Mouse (Mus musculus) intestine, postnatal 0 days (tissue): ENCODE data around the gene Gm20683. TPM values are rescaled to one million over a fixed set of nuclear protein-coding genes. Genes with fewer than 3 reads are reported as not detected.

Experiments
- ATAC-seq: fragments of 200-750 bp; cut with Nextera tagmentation; 2 replicates; pipeline ENCODE4 v1.8.0; 2017; ENCODE audit warnings: mild to moderate bottlenecking, moderate TSS enrichment, moderate library complexity
- H3K27ac ChIP-seq: fragments of 300-500 bp; sonication (generic); 2 replicates; pipeline ENCODE4 v1.5.1; 2014; ENCODE audit warnings: mild to moderate bottlenecking, low read depth, low read length, moderate library complexity
- H3K27me3 ChIP-seq: fragments of 300-500 bp; sonication (generic); replicated peaks from 2 replicates; pipeline ENCODE4 v1.6.1; 2014; ENCODE audit warnings: low read length, mixed read lengths; ENCODE audit not compliant: control insufficient read depth, insufficient read depth
- H3K36me3 ChIP-seq: fragments of 300-500 bp; sonication (generic); 2 replicates; pipeline ENCODE4 v1.6.1; 2014; ENCODE audit warnings: mild to moderate bottlenecking, moderate library complexity; ENCODE audit not compliant: control insufficient read depth, insufficient read depth
- H3K4me1 ChIP-seq: fragments of 300-500 bp; sonication (generic); replicated peaks from 2 replicates; pipeline ENCODE4 v1.6.1; 2014; ENCODE audit warnings: antibody characterized with exemption, low read length, mixed read lengths; ENCODE audit not compliant: control insufficient read depth, insufficient read depth
- H3K4me2 ChIP-seq: fragments of 300-500 bp; sonication (generic); replicated peaks from 2 replicates; pipeline ENCODE4 v1.6.1; 2014; ENCODE audit warnings: low read depth, mild to moderate bottlenecking, moderate library complexity
- H3K4me3 ChIP-seq: fragments of 300-500 bp; sonication (generic); 2 replicates; pipeline ENCODE4 v1.5.1; 2014; ENCODE audit warnings: low read depth, low read length
- H3K9ac ChIP-seq: fragments of 300-500 bp; sonication (generic); 2 replicates; pipeline ENCODE4 v1.6.1; 2014; ENCODE audit warnings: mild to moderate bottlenecking, low read depth, low read length
- H3K9me3 ChIP-seq: fragments of 300-500 bp; sonication (generic); 2 replicates; pipeline ENCODE4 v1.6.1; 2016; ENCODE audit warnings: mixed run types; ENCODE audit not compliant: control insufficient read depth
- CTCF ChIP-seq: sonication (generic); IDR thresholded peaks from 2 replicates; pipeline ENCODE4 v1.5.1; 2016; ENCODE audit warnings: low read depth, mild to moderate bottlenecking, control low read depth, antibody characterized with exemption, moderate library complexity
- WGBS: fragments of 180-500 bp; shearing (Covaris S2); extraction: QIAGEN DNeasy Blood & Tissue Kit; methylation state at CpG from one replicate; pipeline ENCODE4 v1.1.7; 2014; 5-methylcytosine and 5-hydroxymethylcytosine counted together
- polyA plus RNA-seq: library from polyadenylated mRNA; unstranded; fragments of >200 nt; fragmentation: Nextera tagmentation; extraction: Ambion mirVana; gene quantifications from 2 replicates; pipeline ENCODE4 v1.2.1, GENCODE M21; 2015

Gm20683 gene
- 0.54 and 0.90 TPM in 2 replicates for polyA plus RNA-seq

DNA sequence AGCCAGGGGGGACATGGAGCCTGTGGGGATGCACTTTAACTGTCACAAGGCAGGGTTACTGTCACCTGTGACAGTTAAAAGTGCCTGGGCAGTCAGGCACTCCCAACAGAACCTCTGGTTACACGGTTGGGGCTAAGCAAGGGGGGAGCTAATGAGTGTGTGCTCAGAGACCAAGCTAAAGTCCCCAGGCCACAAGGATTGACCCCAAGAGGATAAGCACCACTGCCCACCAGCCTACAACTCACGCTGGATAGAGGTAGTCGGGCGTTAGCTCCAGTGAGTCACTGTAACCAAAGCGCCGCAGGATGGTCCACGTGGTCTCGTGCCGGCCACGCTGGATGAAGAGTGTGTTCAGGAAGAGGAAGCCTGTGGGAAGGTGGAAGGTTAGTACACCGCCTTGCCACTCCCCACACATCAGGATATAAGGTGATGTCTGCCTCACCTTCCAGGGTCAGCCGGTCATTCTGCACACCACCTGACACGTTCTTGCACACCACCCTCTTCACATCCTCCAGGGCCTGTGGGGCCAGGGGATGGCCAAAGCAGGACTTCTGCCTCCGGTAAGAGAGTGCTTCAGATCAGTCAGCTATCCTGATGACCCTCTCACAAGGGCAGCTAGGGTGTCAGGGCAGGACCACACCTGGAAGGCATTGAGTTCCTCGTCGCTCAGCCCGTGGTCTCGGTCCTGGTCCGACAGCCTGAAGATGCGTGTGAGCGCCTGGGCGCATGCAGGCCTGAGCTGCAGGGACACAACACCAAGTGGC lies at the start of gene Gm20683:
TSS of gene Gm20683 (minus strand) at position 647 of the 764 bp plus-strand sequence.
- Histone ChIP-seq H3K36me3 (peaks cover 38% of the 10 kb centered on the region), H3K9me3 (no peaks in the 10 kb centered on the region), H3K27me3 (no peaks in the 10 kb centered on the region), H3K4me1 (peaks cover 4% of the 10 kb centered on the region; the same call in 1 of the 2 replicates), H3K27ac (0 out of 2 replicates have a peak within 1 kb of the TSS, but pooled peaks have one; percentile 8), H3K4me3 (no peak within 1 kb of the TSS), H3K4me2 (no peak within 1 kb of the TSS), H3K9ac (no peak within 1 kb of the TSS)
- no peak for ATAC-seq
- TF ChIP-seq CTCF: no peak
- WGBS: 89% methylated on average over 22 of the region's 22 CpGs

DNA sequence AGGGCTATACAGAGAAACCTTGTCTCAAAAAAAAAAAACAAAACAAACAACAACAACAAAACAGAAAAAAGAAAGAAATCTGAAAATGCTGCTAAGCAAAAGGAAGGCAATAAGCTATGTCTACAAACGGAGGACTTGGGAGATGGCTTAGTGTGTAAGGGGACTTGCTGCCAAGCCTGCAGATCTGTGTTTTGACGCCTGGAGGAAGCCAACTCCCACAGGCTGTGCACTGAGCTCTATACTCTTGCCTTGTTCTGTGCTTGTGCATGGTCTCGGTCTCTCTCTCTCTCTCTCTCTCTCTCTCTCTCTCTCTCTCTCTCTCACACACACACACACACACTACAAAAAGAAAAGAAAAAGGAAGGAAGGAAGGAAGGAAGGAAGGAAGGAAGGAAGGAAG lies 47.3 kb upstream of the Gm20683 start:
- TF ChIP-seq CTCF: no peak
- no peak for ATAC-seq

DNA sequence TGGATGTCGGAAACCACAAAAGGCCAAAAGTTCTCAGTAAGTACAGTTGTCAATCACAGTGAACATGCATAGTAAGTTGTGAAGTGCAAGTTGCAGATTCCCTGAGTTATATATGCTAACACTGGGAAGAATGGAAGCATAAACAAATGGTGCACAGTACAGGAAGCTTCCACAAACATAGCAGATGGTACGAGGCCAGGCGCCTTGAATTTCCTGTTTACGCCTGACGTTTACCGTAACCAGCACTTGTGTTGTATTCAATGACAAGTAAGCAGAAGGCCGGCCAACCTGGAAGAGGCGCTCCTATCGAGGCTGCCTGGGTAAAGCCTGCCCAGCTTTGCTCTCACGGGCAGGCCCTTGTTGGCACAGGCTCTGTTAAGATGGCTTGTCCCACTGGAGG lies 45.9 kb upstream of the Gm20683 start:
- H3K27me3 ChIP-seq: no peaks in the 10 kb centered on the region
- peaks cover 51% of the 10 kb centered on the region for H3K36me3 ChIP-seq
- TF ChIP-seq CTCF: no peak
- no peaks in the 10 kb centered on the region for H3K4me1 ChIP-seq
- H3K9ac ChIP-seq: no peak overlapping the region
- WGBS: 69% methylated on average over 10 of the region's 10 CpGs
- H3K9me3 ChIP-seq: no peaks in the 10 kb centered on the region
- no peak overlapping the region for H3K4me3 ChIP-seq
- no peak overlapping the region for H3K4me2 ChIP-seq
- H3K27ac ChIP-seq: no peak overlapping the region
- no peak for ATAC-seq

More for the DNA sequence above, 47.3 kb upstream of the Gm20683 start:
- H3K36me3 ChIP-seq: peaks cover 40% of the 10 kb centered on the region; the same call in 1 of the 2 replicates
- no peak overlapping the region for H3K4me3 ChIP-seq
- no peaks in the 10 kb centered on the region for H3K27me3 ChIP-seq
- H3K4me1 ChIP-seq: no peaks in the 10 kb centered on the region
- WGBS: 88% methylated on average over 3 of the region's 3 CpGs
- H3K9ac ChIP-seq: no peak overlapping the region
- H3K9me3 ChIP-seq: no peaks in the 10 kb centered on the region
- H3K27ac ChIP-seq: no peak overlapping the region
- H3K4me2 ChIP-seq: no peak overlapping the region

DNA sequence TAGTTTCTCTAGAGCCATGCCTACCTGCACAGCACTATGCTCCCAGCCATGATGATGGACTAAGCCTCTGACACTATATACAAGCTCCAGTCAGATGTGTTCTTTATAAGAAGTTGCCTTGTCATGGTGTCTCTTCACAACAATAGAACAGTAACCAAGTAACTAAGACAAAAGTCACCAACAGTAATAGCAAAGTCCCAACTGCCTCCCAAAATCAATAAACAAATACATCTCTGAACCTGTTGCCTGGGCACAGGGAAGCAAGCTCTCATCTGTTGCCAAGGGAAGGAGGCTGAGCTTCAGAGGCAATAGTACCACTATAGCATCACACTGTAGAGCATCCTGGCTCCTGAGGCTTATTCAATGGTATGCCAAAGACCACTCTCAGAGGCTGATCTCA lies 45.2 kb upstream of the Gm20683 start:
- TF ChIP-seq CTCF: no peak
- no peaks in the 10 kb centered on the region for H3K9me3 ChIP-seq
- peaks cover 55% of the 10 kb centered on the region for H3K36me3 ChIP-seq
- H3K4me1 ChIP-seq: no peaks in the 10 kb centered on the region
- ATAC-seq: no peak
- H3K27me3 ChIP-seq: no peaks in the 10 kb centered on the region
- H3K4me2 ChIP-seq: no peak overlapping the region
- H3K27ac ChIP-seq: no peak overlapping the region
- H3K4me3 ChIP-seq: no peak overlapping the region
- H3K9ac ChIP-seq: no peak overlapping the region

DNA sequence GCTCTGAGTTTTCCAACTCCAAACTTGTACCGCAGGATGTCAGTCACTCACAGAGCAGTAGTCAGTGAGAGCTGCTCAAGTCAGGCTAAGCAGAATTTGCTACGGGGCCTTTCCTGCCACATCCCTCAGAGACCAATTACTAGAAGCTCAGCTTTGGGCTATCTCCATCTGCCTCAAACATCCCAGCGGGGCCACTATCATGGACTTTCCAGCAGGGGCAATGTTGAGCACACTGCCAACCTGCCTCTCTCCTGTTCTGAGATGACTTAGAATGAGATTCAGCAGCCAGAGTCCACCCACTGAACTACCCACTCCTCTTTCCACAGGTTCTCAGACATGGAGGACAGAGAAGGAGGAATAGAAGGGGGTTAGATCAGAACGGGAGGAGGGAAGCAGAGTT lies 44.1 kb upstream of the Gm20683 start:
- Histone ChIP-seq H3K4me1 (no peaks in the 10 kb centered on the region), H3K9ac (no peak overlapping the region), H3K4me2 (no peak overlapping the region), H3K9me3 (no peaks in the 10 kb centered on the region), H3K27me3 (no peaks in the 10 kb centered on the region), H3K27ac (no peak overlapping the region), H3K36me3 (peaks cover 55% of the 10 kb centered on the region), H3K4me3 (no peak overlapping the region)
- 64% methylated on average over 4 of the region's 4 CpGs for WGBS
- 0 out of 2 replicates have a peak, but pooled peaks have one; percentile 32 for ATAC-seq
- peak; percentile 73 for TF ChIP-seq CTCF

DNA sequence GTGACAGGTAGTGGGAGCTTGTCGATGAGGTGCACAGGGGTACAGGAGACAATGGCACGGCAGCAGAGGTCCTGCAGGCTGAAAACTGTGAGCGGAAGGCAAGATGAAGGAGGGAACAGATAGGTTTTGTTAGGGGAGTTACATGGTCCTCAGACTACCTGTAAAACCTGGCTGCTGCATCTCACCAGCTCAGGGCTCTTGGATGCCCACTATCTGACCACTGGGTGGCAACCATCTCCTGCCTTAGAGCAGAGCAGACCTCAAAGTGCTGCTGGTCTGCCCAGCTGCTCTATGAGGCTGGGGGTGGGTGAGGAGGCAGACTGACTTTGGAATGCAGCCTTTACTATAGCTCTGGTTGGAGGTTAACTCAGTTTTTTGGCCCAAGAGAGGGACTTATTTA lies 42.3 kb upstream of the Gm20683 start:
- Histone ChIP-seq H3K36me3 (peaks cover 43% of the 10 kb centered on the region), H3K4me1 (no peaks in the 10 kb centered on the region), H3K27me3 (no peaks in the 10 kb centered on the region), H3K9me3 (no peaks in the 10 kb centered on the region), H3K4me2 (no peak overlapping the region), H3K9ac (no peak overlapping the region), H3K4me3 (no peak overlapping the region), H3K27ac (no peak overlapping the region)
- TF ChIP-seq CTCF: peak; percentile 41; the same call in 1 of the 2 replicates
- 90% methylated on average over 3 of the region's 3 CpGs for WGBS
- no peak for ATAC-seq
